Mouse (Mus musculus) gastrocnemius, postnatal 10 days (tissue): ENCODE measurements around the gene Notch2. TPM values are rescaled to one million over a fixed set of nuclear protein-coding genes. Genes with fewer than 3 reads are reported as not detected.
"Not testable (repeated sequence)": the region's sequence is repeated elsewhere in the genome, so short reads cannot be mapped to it uniquely, and the experiment has no call there.

Experiments
- DNase-seq: peaks from one replicate; pipeline ENCODE4 v3.0.0; 2021; ENCODE audit warnings: mixed read lengths
- total RNA-seq, 2 experiments: library from RNA; stranded (reverse); gene quantifications; 2 replicates each; pipeline ENCODE4 v1.2.3; 2021

The Notch2 gene
- total RNA-seq, 2 experiments from 2014 or later: 32.0 to 42.1 TPM

GRCm38 (mm10) chr3:98031104-98031503 lies 17.8 kb downstream of the Notch2 start:
- no peak for DNase-seq

GRCm38 (mm10) chr3:98032191-98032590 lies 18.9 kb downstream of the Notch2 start:
- DNase-seq: no peak

GRCm38 (mm10) chr3:98032944-98033343 lies 19.6 kb downstream of the Notch2 start:
- DNase-seq: no peak

- no peak for DNase-seq
Observed at GRCm38 (mm10) chr3:98034622-98035593, 21.6 kb downstream of the Notch2 start.

GRCm38 (mm10) chr3:98036161-98036560 lies 22.8 kb downstream of the Notch2 start:
- no peak for DNase-seq

GRCm38 (mm10) chr3:98037151-98037550 lies 23.8 kb downstream of the Notch2 start:
- no peak for DNase-seq

- no peak for DNase-seq
Observed at GRCm38 (mm10) chr3:98038658-98039057, 25.3 kb downstream of the Notch2 start.

- no peak for DNase-seq
Observed at GRCm38 (mm10) chr3:98039223-98039622, 25.9 kb downstream of the Notch2 start.

- no peak for DNase-seq
Observed at GRCm38 (mm10) chr3:98039666-98040456, 26.5 kb downstream of the Notch2 start.

GRCm38 (mm10) chr3:98040836-98041235 lies 27.5 kb downstream of the Notch2 start:
- no peak for DNase-seq

GRCm38 (mm10) chr3:98042301-98042700 lies 29.0 kb downstream of the Notch2 start:
- DNase-seq: no peak

- peak; percentile 55 for DNase-seq
Observed at GRCm38 (mm10) chr3:98042955-98043456, 29.7 kb downstream of the Notch2 start.

GRCm38 (mm10) chr3:98043669-98044068 lies 30.3 kb downstream of the Notch2 start:
- no peak for DNase-seq

GRCm38 (mm10) chr3:98044768-98045368 lies 31.5 kb downstream of the Notch2 start:
- no peak for DNase-seq

- DNase-seq: no peak
Observed at GRCm38 (mm10) chr3:98045465-98046148, 32.3 kb downstream of the Notch2 start.

GRCm38 (mm10) chr3:98046305-98046704 lies 33.0 kb downstream of the Notch2 start:
- DNase-seq: no peak

- DNase-seq: no peak
Observed at GRCm38 (mm10) chr3:98049671-98050070, 36.3 kb downstream of the Notch2 start.

- DNase-seq: not testable (repeated sequence)
Observed at GRCm38 (mm10) chr3:98050086-98050485, 36.8 kb downstream of the Notch2 start.

- no peak for DNase-seq
Observed at GRCm38 (mm10) chr3:98050492-98051406, 37.4 kb downstream of the Notch2 start.

GRCm38 (mm10) chr3:98051407-98051968 lies 38.2 kb downstream of the Notch2 start:
- no peak for DNase-seq
